Mouse (Mus musculus) adrenal gland, postnatal 4 days (tissue): ENCODE measurements at regions not wholly inside any gene's neighbourhood (a gene's known extent, or its start where the extent isn't known, plus 50 kb on each side); places are given as distances from the start of the nearest gene placed in this dataset. TPM values are rescaled to one million over a fixed set of nuclear protein-coding genes. Genes with fewer than 3 reads are reported as not detected.

Experiments
- DNase-seq, 2 experiments: peaks; one replicate each; pipeline ENCODE4 v3.0.0; 2021 to 2022; ENCODE audit warnings: low spot score in 2 of 2, mixed read lengths in 2 of 2
- microRNA-seq: library from miRNA; unstranded; fragments of <30 nt; microRNA quantifications from one replicate; pipeline ENCODE4 v1.2.0, GENCODE M21; 2021

DNA sequence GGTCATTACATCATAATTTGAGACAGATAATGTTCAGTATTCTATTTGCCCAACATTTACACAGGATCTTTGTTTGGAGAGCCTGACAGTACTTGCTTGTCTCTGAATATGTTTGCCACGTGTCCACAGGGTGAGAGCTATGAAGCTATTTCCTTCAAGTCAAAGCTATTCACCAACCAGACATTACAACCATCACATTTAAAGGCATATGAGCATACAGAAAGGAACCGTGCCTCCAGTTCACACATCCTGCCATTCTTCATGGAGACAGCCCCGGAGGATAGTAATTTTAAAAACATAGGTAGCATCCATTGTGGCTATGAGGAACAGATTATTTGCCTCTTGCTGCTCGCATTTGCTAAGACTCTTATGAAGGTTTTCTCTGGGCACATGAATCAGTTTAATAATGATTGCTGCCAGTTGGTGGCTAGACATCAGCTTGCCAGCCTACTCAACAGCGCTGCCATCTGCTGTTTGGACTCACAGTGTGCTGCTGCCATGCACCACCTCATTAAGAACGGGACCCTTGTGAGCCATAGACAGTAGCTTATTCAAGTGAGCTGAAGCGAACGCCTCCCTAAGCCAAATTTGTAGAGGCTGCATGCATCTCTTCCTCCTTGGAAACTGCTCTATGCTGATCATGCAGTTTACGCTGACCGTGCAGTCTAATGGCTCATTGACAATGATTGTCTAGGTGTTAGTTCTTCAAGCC lies 126.5 kb upstream of the Ccdc54 start:
- DNase-seq = no peak

DNA sequence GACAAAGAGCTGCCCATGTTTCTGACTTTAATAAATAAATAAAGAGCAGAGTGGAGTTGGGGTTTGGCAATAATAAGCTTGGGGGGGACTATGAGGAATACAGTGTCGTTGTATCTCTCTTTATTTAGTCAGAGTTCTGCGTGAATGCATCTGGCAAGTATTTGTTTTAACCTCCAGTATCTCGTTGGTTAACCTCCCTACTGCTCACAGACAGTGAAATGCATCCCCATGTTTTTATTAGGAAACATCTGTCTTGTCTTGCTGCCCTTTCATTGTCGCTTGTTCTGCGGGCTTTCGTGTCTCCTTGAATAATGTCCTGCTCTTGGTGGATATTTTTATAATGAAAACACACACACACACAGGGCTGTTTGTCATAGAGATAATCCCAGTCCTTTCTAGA lies 118.8 kb upstream of the Ccdc54 start:
- DNase-seq = no peak

DNA sequence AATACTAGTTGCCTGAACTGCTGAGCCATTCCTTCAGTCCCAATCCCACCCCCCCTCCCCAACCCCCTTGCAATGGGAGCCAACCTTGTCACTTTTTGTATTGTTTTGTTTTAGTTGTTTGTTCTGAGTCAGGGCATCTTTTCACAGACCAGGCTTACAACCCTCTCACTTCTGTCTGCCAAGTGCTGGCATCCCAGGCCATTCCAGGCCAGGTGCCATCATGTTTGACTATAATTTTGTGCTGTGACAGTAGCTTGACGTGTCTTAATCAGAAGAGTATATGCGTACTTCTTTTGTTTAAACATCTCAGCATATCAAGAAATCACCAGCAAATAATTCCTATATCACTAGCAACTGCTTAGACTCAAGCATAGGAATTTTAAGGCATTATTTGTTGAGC lies 117.0 kb upstream of the Ccdc54 start:
- DNase-seq = no peak

DNA sequence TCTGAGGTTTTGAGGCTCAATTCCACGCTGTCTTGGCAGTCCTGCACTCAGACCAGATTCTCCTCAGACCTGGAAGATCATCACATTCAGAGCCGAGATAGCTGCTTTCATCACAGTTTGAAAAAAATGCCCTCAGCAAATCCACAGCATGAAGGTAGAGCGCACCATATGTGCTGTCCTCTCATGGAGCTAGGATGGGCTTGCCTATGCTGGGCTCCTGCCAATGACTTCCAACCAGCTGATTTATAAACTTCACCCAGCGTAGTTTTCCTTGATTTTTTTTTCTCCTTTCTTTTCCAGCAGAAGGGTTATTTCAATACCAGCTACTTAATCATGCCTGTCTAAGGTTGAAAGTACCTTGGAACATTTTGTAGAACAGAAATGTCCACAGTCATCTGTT lies 115.0 kb upstream of the Ccdc54 start:
- no peak for DNase-seq

DNA sequence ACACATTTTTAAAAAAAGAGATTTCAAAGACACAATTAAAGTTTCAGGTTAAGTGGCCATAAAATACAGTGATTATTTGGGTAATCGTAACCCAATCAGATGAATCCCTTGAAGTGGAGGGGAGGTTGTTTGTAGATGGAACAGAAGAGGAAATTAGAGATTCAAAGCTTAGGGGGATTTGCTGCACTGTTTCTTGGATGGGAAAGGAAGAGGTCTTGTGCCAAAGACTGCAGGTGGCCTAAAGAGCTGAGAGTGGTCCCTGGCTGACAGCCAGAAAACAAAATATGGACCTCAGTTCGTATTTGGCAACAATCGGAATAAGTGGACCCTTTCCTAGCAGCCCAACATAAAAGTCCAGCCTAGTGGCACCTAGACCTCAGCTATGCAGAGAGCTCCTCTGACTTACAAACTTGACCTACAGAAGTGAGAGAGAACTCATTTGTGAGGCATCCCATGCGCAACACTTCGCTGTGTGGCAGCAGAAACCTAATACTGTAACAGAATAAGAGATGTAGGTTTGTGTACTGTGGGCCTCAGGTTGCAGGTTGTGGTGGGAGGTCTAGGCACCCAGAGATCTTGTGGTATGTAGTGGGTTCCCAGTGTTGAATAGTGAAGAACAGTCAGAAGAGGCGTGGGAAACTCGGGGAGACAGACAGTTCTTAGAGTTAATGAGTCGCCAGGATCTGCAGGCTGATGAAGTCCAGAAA lies 110.0 kb upstream of the Ccdc54 start:
- DNase-seq = no peak

DNA sequence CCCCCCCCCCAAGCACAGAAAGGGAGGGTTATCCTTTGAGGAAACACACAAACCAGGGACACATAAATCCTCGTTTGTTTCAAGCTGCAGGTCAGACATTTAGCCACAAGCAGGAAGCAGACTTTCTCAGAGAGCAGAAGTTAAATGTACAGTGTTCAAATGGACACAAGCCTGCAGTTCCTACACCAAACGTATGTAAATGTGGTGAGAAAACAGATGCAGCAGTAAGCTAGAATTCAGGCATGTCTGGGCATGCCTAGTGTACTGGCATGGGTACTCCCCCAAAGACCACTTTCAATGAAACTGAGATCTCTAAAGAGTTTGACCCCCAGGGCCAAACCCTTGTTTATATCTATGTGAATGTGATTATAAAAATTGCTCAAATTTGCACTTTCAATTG lies 109.2 kb upstream of the Ccdc54 start:
- DNase-seq = no peak

DNA sequence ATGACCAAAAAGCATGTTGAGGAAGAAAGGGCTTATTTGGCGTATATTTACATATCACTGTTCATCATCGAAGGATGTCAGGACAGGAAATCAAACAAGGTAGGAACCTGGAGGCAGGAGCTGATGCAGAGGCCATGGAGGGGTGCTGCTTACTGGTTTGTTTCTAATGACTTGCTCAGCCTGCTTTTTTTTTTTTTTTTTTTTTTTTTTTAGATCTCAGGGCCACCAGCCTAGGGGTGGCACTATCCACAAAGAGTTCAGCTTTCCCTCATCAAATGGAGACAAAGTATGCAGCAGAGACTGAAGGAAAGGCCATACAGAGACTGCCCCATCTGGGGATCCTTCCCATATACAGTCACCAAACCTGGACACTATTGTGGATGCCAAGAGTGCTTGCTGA lies 106.8 kb upstream of the Ccdc54 start:
- DNase-seq = no peak

DNA sequence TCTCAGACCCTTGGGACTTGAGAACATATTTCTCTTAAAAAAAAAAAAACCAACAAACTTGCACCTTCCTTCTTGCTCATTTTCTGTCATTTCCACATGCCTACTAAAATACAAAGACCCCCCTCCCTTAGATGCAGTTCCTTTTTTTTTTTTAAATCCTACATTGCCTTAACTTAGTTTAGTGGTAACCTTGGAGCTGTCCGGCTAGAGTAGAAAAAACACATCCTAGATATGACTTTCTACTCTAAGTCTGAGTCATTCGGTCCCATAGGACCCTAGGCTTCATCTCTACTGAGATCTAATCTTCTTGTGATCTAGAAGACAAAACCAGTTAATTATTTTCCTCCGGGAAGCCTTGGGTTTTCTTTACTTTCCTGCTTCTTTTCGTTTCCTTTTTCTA lies 105.1 kb upstream of the Ccdc54 start:
- no peak for DNase-seq

DNA sequence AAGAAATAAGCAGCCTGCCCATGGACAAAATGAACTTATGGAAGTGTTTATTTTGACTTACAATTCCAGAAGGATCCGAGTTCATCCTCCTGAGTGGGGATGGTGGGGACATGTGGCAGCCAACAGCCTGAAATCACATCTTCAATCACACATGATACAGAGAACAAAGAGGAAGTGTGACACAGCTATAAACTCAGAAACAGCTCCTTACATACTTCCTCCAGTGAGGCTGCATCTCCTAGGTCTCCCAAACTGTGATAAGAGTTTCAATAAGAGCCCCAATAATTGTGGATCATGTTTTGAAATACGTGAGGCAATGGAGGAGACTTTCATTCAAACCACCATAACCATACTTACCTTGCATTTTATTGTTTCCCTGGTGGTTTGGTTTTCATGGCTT lies 103.1 kb upstream of the Ccdc54 start:
- DNase-seq = no peak

DNA sequence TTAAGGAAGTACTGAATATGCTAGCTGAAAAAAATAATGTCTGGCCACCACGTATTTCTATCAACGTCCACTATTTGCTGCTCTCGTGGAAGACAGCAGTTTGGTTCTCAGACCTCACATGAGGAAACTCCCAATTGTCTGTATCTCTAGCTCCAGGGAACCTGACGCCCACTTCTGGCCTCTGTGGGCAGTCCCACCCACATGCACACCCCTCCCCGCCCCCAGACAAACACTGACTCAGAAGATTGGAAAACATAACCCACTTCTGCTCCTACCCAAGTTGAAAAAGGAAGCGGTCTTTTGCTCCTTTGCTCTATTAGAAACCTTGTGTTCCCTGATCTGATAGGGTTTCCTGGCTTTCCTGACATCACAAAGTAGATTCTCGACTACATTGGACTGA lies 99.9 kb upstream of the Ccdc54 start:
- DNase-seq = no peak

DNA sequence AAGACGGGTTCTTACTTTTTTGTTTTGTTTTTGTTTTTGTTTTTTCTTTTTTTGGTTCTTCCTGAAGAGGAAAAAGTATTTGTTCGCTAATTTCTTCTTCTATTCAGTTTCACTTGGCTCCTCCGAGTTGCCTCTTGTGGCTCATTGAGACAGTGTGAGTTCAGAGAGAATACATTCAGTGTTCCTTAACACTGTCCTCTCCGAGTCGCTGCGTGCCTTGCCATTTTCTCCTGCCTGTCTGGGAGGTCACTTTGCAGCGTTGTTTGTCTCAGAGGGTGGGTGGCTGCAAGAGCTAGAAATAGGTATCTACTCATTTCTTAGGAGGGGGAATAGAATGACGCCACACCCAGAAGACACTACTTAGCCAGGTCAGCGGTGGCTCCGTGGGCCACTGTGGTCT lies 98.6 kb upstream of the Ccdc54 start:
- DNase-seq = no peak

DNA sequence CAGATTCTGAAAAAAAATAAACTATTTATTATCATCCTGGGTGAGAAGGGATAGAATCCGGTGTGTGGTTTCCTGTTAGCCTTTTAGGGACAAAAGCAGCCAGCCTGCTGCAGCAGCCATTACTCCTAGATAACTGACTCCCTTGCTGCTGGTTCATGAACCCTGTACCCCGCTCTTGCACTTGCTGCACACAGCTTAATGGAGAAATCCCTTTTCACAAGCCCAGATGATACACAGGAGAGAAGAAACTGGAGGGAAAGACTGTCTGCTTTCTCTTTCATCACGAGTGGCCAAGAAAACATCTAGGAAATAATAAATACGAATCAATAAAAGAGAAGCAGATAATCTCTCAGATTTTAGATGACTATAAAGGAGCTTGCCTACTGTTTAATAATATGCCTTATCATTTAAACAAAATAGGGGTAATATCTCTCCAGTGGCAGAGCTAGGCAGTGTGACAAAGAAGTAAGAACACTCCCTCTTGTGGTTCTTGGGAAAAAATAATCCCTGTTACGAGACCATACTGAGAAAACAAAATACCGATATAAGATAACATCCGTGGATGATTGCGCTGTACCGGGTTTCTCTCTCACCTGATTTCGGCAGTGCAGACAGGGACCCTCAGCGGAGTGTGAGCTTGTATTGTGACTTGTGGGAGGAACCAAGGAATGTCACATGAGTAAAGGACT lies 98.0 kb upstream of the Ccdc54 start:
- DNase-seq = no peak

DNA sequence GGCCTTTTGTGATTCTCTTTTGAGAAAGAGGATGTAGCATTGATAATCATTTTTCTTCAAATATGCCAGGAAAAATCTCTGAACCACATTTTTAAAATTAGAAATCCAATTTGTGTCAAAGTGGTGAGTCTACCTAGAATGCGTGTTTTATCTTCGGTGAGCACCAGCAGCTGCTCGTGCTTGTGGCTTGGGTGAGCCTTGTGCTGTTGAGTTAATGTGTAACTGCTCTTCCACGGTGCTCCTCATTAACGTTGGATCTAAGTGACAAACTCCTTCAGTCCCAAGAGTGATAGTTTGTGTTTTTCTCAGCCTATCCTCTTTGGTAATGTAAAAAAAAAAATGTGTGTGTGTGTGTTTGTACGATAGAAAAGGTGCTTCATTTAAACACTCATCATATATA lies 88.7 kb upstream of the Ccdc54 start:
- no peak for DNase-seq

DNA sequence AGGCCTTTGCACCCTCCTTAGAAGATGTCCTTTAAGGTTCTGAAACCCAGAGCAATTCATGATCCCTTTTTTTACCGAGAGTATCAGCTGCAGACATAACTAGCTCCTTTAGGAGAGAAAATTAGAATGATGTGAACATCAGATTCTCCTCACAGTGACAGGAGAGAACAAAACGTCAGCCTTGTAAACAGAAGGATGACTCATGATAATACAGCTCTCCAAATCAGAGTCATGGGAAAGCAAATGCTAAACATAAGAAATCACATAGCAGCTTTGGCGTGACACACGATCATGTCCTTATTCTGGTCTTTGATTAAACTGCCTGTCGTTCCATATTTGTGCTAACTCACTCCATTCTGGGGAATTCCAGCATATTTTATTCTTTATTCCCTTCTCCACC lies 82.4 kb upstream of the Ccdc54 start:
- DNase-seq = no peak

DNA sequence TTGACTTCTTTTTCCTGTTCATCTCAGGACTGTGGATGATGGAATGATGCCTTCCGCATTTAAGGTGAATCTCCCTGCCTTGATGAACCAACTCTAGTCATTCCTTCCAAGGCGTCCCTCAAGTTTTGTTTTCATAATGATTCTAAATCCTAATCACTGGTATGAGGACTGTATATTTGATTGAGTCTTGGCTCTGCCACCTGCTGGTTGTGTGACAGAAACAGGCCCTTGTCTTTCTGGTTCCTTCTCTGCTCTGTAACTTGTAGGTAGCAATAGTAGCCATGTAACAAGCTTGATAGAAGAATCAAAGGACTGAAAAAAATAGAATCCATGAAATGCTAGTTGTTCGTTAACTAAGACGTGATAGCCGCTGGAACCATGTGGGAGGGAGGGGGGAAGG lies 81.8 kb upstream of the Ccdc54 start:
- no peak for DNase-seq

DNA sequence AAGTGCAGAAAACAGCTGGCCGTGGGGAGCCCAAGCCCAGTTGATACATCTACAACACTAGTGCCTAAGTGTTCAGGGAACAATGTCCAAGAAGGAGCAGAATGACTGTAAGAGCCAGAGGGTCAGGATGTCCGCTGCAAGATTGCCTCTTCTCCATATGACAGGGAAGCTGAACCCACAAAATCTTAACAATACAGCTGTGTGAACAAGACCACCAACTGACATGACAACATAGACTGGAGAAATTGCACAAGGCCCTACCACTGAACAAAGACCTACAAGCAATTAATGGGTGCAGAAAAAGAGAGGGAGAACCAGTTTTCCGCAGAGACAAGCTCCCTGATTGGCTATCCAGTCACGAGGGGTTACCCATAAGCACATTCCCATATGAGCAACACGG lies 80.2 kb upstream of the Ccdc54 start:
- DNase-seq = no peak

DNA sequence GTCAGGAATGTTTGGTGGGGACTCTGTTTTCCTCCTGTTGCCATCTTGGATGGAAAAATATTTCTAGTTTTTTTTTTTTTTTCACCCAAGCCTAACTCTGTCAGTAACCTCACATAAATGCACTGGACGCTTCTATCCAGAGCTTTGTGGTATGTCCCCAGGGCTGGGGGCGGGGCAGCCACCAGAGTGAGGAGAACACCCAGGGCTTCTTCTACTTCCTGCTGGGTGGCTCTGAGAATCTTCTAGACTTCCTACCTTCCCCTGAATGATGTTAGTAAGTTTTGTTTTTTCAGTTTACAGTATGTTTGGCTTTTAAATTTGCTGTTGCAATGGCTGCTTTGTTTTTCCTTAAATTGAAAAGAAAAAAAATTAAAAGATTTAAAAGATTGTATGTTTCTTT lies 73.3 kb upstream of the Ccdc54 start:
- DNase-seq = no peak

Small RNAs in the stretch of these regions (microRNA-seq; reads per million reads assigned to microRNA genes)
- not detected for gene Mir6363
